Mouse (Mus musculus): Measurements from ENCODE around the gene Tmem9. TPM values are rescaled to one million over a fixed set of nuclear protein-coding genes. Genes with fewer than 3 reads are reported as not detected.
A peak's percentile ranks its signal among the peaks of the same experiment; 100 is the strongest.

Tmem9 gene
- total and polyA plus RNA-seq, 2 experiments from 2014 or later: 91.7 to 156 TPM

GRCm38 (mm10) chr1:136018390-136019189 is 10.6 kb downstream of the Tmem9 start:
- Histone ChIP-seq H3K4me1 (ENCODE audit: insufficient read depth) (peaks cover 6% of the 10 kb centered on the region; the same call in 1 of the 2 replicates), H3K27ac (ENCODE audit: low read depth, low read length) (peak overlapping the region; percentile 74), H3K27me3 (ENCODE audit: insufficient read depth, low read length) (no peaks in the 10 kb centered on the region), H3K9ac (peak overlapping the region; percentile 73), H3K4me3 (ENCODE audit: low read depth, low read length) (peak overlapping the region; percentile 77), H3K4me2 (ENCODE audit: low read depth) (peak overlapping the region; percentile 94), H3K36me3 (ENCODE audit: insufficient read depth) (peaks cover 23% of the 10 kb centered on the region), H3K9me3 (ENCODE audit: low read length) (no peaks in the 10 kb centered on the region)
- peak; percentile 43 for DNase-seq
- peak; percentile 17 for ATAC-seq
- TF ChIP-seq CTCF (IDR thresholded peaks at IDR 0.05; ENCODE audit: low read depth): no peak
- WGBS: 5% methylated on average over 24 of the region's 24 CpGs

GRCm38 (mm10) chr1:136030201-136030600 is 22.3 kb downstream of the Tmem9 start:
- H3K27ac ChIP-seq (ENCODE audit: low read depth, low read length): no peak overlapping the region
- H3K36me3 ChIP-seq (ENCODE audit: insufficient read depth): peaks cover 86% of the 10 kb centered on the region
- TF ChIP-seq CTCF (IDR thresholded peaks at IDR 0.05; ENCODE audit: low read depth): no peak
- ATAC-seq: peak; percentile 51
- H3K4me3 ChIP-seq (ENCODE audit: low read depth, low read length): no peak overlapping the region
- no peak for DNase-seq
- no peaks in the 10 kb centered on the region for H3K27me3 ChIP-seq (ENCODE audit: insufficient read depth, low read length)
- H3K9ac ChIP-seq: no peak overlapping the region
- H3K4me1 ChIP-seq (ENCODE audit: insufficient read depth): no peaks in the 10 kb centered on the region
- H3K9me3 ChIP-seq (ENCODE audit: low read length): no peaks in the 10 kb centered on the region
- WGBS: 26% methylated on average over 7 of the region's 7 CpGs
- no peak overlapping the region for H3K4me2 ChIP-seq (ENCODE audit: low read depth)

GRCm38 (mm10) chr1:136031697-136032096 is 23.7 kb downstream of the Tmem9 start:
- TF ChIP-seq CTCF (IDR thresholded peaks at IDR 0.05; ENCODE audit: low read depth): no peak
- Histone ChIP-seq H3K4me3 (ENCODE audit: low read depth, low read length) (no peak overlapping the region), H3K36me3 (ENCODE audit: insufficient read depth) (peaks cover 77% of the 10 kb centered on the region), H3K4me2 (ENCODE audit: low read depth) (no peak overlapping the region), H3K9ac (no peak overlapping the region), H3K27me3 (ENCODE audit: insufficient read depth, low read length) (no peaks in the 10 kb centered on the region), H3K4me1 (ENCODE audit: insufficient read depth) (no peaks in the 10 kb centered on the region), H3K9me3 (ENCODE audit: low read length) (no peaks in the 10 kb centered on the region), H3K27ac (ENCODE audit: low read depth, low read length) (no peak overlapping the region)
- DNase-seq (no peak), ATAC-seq (no peak)
- 86% methylated on average over 8 of the region's 8 CpGs for WGBS

- ATAC-seq (no peak), DNase-seq (no peak)
- Histone ChIP-seq H3K4me1 (ENCODE audit: insufficient read depth) (no peaks in the 10 kb centered on the region), H3K4me3 (ENCODE audit: low read depth, low read length) (no peak overlapping the region), H3K9ac (no peak overlapping the region), H3K36me3 (ENCODE audit: insufficient read depth) (peaks cover 64% of the 10 kb centered on the region), H3K9me3 (ENCODE audit: low read length) (no peaks in the 10 kb centered on the region), H3K27me3 (ENCODE audit: insufficient read depth, low read length) (no peaks in the 10 kb centered on the region), H3K4me2 (ENCODE audit: low read depth) (no peak overlapping the region), H3K27ac (ENCODE audit: low read depth, low read length) (no peak overlapping the region)
- no peak for TF ChIP-seq CTCF (IDR thresholded peaks at IDR 0.05; ENCODE audit: low read depth)
- WGBS: 55% methylated on average over 7 of the region's 7 CpGs
Measured at GRCm38 (mm10) chr1:136032961-136033360, 25.0 kb downstream of the Tmem9 start.

GRCm38 (mm10) chr1:136038746-136039538 is 31.0 kb downstream of the Tmem9 start:
- no peak overlapping the region for H3K9ac ChIP-seq
- DNase-seq: no peak
- no peak for TF ChIP-seq CTCF (IDR thresholded peaks at IDR 0.05; ENCODE audit: low read depth)
- no peak for ATAC-seq
- no peak overlapping the region for H3K4me3 ChIP-seq (ENCODE audit: low read depth, low read length)
- H3K4me1 ChIP-seq (ENCODE audit: insufficient read depth): 0 out of 2 replicates have a peak, but pooled peaks cover 3% of the 10 kb centered on the region
- H3K36me3 ChIP-seq (ENCODE audit: insufficient read depth): peaks cover 17% of the 10 kb centered on the region
- H3K4me2 ChIP-seq (ENCODE audit: low read depth): no peak overlapping the region
- no peaks in the 10 kb centered on the region for H3K27me3 ChIP-seq (ENCODE audit: insufficient read depth, low read length)
- 75% methylated on average over 5 of the region's 5 CpGs for WGBS
- no peak overlapping the region for H3K27ac ChIP-seq (ENCODE audit: low read depth, low read length)
- H3K9me3 ChIP-seq (ENCODE audit: low read length): no peaks in the 10 kb centered on the region

GRCm38 (mm10) chr1:136040452-136040851 is 32.5 kb downstream of the Tmem9 start:
- Histone ChIP-seq H3K4me1 (ENCODE audit: insufficient read depth) (0 out of 2 replicates have a peak, but pooled peaks cover 3% of the 10 kb centered on the region), H3K9ac (no peak overlapping the region), H3K27me3 (ENCODE audit: insufficient read depth, low read length) (no peaks in the 10 kb centered on the region), H3K4me3 (ENCODE audit: low read depth, low read length) (no peak overlapping the region), H3K4me2 (ENCODE audit: low read depth) (no peak overlapping the region), H3K36me3 (ENCODE audit: insufficient read depth) (peaks cover 2% of the 10 kb centered on the region; the same call in 1 of the 2 replicates), H3K27ac (ENCODE audit: low read depth, low read length) (no peak overlapping the region), H3K9me3 (ENCODE audit: low read length) (no peaks in the 10 kb centered on the region)
- ATAC-seq (no peak), DNase-seq (no peak)
- no peak for TF ChIP-seq CTCF (IDR thresholded peaks at IDR 0.05; ENCODE audit: low read depth)
- 19% methylated on average over 11 of the region's 11 CpGs for WGBS

GRCm38 (mm10) chr1:136040874-136041273 is 32.9 kb downstream of the Tmem9 start:
- Histone ChIP-seq H3K27ac (ENCODE audit: low read depth, low read length) (no peak overlapping the region), H3K4me1 (ENCODE audit: insufficient read depth) (0 out of 2 replicates have a peak, but pooled peaks cover 3% of the 10 kb centered on the region), H3K27me3 (ENCODE audit: insufficient read depth, low read length) (no peaks in the 10 kb centered on the region), H3K4me3 (ENCODE audit: low read depth, low read length) (no peak overlapping the region), H3K4me2 (ENCODE audit: low read depth) (no peak overlapping the region), H3K9ac (no peak overlapping the region), H3K36me3 (ENCODE audit: insufficient read depth) (no peaks in the 10 kb centered on the region; the same call in 1 of the 2 replicates), H3K9me3 (ENCODE audit: low read length) (no peaks in the 10 kb centered on the region)
- 21% methylated on average over 4 of the region's 4 CpGs for WGBS
- no peak for DNase-seq
- no peak for TF ChIP-seq CTCF (IDR thresholded peaks at IDR 0.05; ENCODE audit: low read depth)
- no peak for ATAC-seq
